Mouse (Mus musculus) liver, embryonic 11.5 days (tissue): ENCODE measurements around the gene Snap23. TPM values are rescaled to one million over a fixed set of nuclear protein-coding genes. Genes with fewer than 3 reads are reported as not detected.
"Not testable (repeated sequence)": the region's sequence is repeated elsewhere in the genome, so short reads cannot be mapped to it uniquely, and the experiment has no call there.

Experiments used
- ATAC-seq: fragments of 200-750 bp; cut with Nextera tagmentation; replicated peaks from 2 replicates; pipeline ENCODE4 v1.8.0; 2017; ENCODE audit warnings: moderate number of reproducible peaks, mild to moderate bottlenecking, moderate TSS enrichment, moderate library complexity; ENCODE audit not compliant: low FRiP score
- DNase-seq: peaks from one replicate; pipeline ENCODE4 v3.0.0-alpha.2; 2017; ENCODE audit warnings: low spot score
- H3K27ac ChIP-seq: fragments of 300-500 bp; sonication (generic); 2 replicates; pipeline ENCODE4 v1.5.1; 2014; ENCODE audit warnings: mild to moderate bottlenecking, low read depth, low read length, control low read depth
- H3K27me3 ChIP-seq: fragments of 300-500 bp; sonication (generic); replicated peaks from 2 replicates; pipeline ENCODE4 v1.6.1; 2014; ENCODE audit warnings: low read length, mixed read lengths; ENCODE audit not compliant: control insufficient read depth, insufficient read depth
- H3K36me3 ChIP-seq: fragments of 300-500 bp; sonication (generic); 2 replicates; pipeline ENCODE4 v1.6.1; 2014; ENCODE audit warnings: mild to moderate bottlenecking, low read length, moderate library complexity, mixed read lengths; ENCODE audit not compliant: control insufficient read depth, insufficient read depth
- H3K4me1 ChIP-seq: fragments of 300-500 bp; sonication (generic); replicated peaks from 2 replicates; pipeline ENCODE4 v1.6.1; 2014; ENCODE audit warnings: low read length, mixed read lengths; ENCODE audit not compliant: control insufficient read depth, insufficient read depth
- H3K4me2 ChIP-seq: fragments of 300-500 bp; sonication (generic); 2 replicates; pipeline ENCODE4 v1.6.1; 2014; ENCODE audit warnings: mild to moderate bottlenecking, control low read depth, moderate library complexity
- H3K4me3 ChIP-seq: fragments of 300-500 bp; sonication (generic); 2 replicates; pipeline ENCODE4 v1.5.1; 2014; ENCODE audit warnings: low read depth, low read length, control low read depth
- H3K9ac ChIP-seq: fragments of 300-500 bp; sonication (generic); 2 replicates; pipeline ENCODE4 v1.6.1; 2014; ENCODE audit warnings: low read depth, low read length, control low read depth
- H3K9me3 ChIP-seq: fragments of 300-500 bp; sonication (generic); 2 replicates; pipeline ENCODE4 v1.6.1; 2016; ENCODE audit warnings: low read length, inconsistent platforms, mixed read lengths; ENCODE audit not compliant: control insufficient read depth
- WGBS: fragments of 180-500 bp; shearing (Covaris S2); extraction: QIAGEN DNeasy Blood & Tissue Kit; methylation state at CpG from one replicate; pipeline ENCODE4 v1.1.7; 2014; 5-methylcytosine and 5-hydroxymethylcytosine counted together
- polyA plus RNA-seq: library from polyadenylated mRNA; unstranded; fragments of >200 nt; fragmentation: Nextera tagmentation; extraction: Ambion mirVana; gene quantifications from 2 replicates; pipeline ENCODE4 v1.2.1, GENCODE M21; 2014

The Snap23 gene
- polyA plus RNA-seq, 1 experiment from 2014 or later, result 74.2 TPM

GRCm38 (mm10) chr2:120556868-120557267, 10.6 kb upstream of the Snap23 start:
- Histone ChIP-seq H3K4me3 (no peak overlapping the region), H3K9me3 (no peaks in the 10 kb centered on the region), H3K4me2 (no peak overlapping the region), H3K27ac (no peak overlapping the region), H3K27me3 (no peaks in the 10 kb centered on the region), H3K36me3 (peaks cover 11% of the 10 kb centered on the region; the same call in 1 of the 2 replicates), H3K4me1 (no peaks in the 10 kb centered on the region), H3K9ac (no peak overlapping the region)
- ATAC-seq (no peak), DNase-seq (no peak)
- WGBS, result 79% methylated on average over 3 of the region's 3 CpGs

- Histone ChIP-seq H3K9ac (no peak overlapping the region), H3K27me3 (no peaks in the 10 kb centered on the region), H3K4me3 (no peak overlapping the region), H3K4me1 (peaks cover under 1% of the 10 kb centered on the region; the same call in 1 of the 2 replicates), H3K36me3 (peaks cover 6% of the 10 kb centered on the region; the same call in 1 of the 2 replicates), H3K27ac (no peak overlapping the region), H3K4me2 (no peak overlapping the region), H3K9me3 (no peaks in the 10 kb centered on the region)
- DNase-seq (no peak), ATAC-seq (no peak)
- WGBS, result 62% methylated on average over 3 of the region's 3 CpGs
These were observed 8.7 kb upstream of the Snap23 start for GRCm38 (mm10) chr2:120558813-120559212.

- no peaks in the 10 kb centered on the region for H3K27me3 ChIP-seq
- no peaks in the 10 kb centered on the region for H3K36me3 ChIP-seq
- H3K9ac ChIP-seq, result no peak overlapping the region
- no peak overlapping the region for H3K4me3 ChIP-seq
- no peak for DNase-seq
- H3K4me1 ChIP-seq, result peaks cover 12% of the 10 kb centered on the region
- H3K4me2 ChIP-seq, result peak overlapping the region; percentile 88; the same call in 1 of the 2 replicates
- H3K9me3 ChIP-seq, result no peaks in the 10 kb centered on the region
- ATAC-seq, result no peak
- WGBS, result 80% methylated on average over 1 of the region's 1 CpGs
- H3K27ac ChIP-seq, result no peak overlapping the region
These were observed 5.9 kb upstream of the Snap23 start for GRCm38 (mm10) chr2:120561524-120561923.

- peak overlapping the region; percentile 88 for H3K4me2 ChIP-seq
- H3K36me3 ChIP-seq, result no peaks in the 10 kb centered on the region
- H3K4me1 ChIP-seq, result peaks cover 12% of the 10 kb centered on the region
- no peaks in the 10 kb centered on the region for H3K27me3 ChIP-seq
- H3K4me3 ChIP-seq, result peak overlapping the region; percentile 91
- WGBS, result 13% methylated on average over 9 of the region's 9 CpGs
- ATAC-seq, result no peak
- H3K9me3 ChIP-seq, result no peaks in the 10 kb centered on the region
- H3K9ac ChIP-seq, result peak overlapping the region; percentile 97
- peak overlapping the region; percentile 80 for H3K27ac ChIP-seq
- no peak for DNase-seq
These were observed 4.6 kb upstream of the Snap23 start for GRCm38 (mm10) chr2:120562859-120563234.

GRCm38 (mm10) chr2:120563235-120563990, 4.1 kb upstream of the Snap23 start, which contains the start of gene Zfp106:
Gene Zfp106 (minus strand): TSS chr2:120563843.
- peak; percentile 77 for ATAC-seq
- peak; percentile 81 for DNase-seq
- no peaks in the 10 kb centered on the region for H3K9me3 ChIP-seq
- peak within 1 kb of the TSS; percentile 97 for H3K9ac ChIP-seq
- H3K4me2 ChIP-seq, result peak within 1 kb of the TSS; percentile 88
- H3K4me1 ChIP-seq, result peaks cover 12% of the 10 kb centered on the region
- peak within 1 kb of the TSS; percentile 80 for H3K27ac ChIP-seq
- WGBS, result under 1% methylated on average over 50 of the region's 50 CpGs
- no peaks in the 10 kb centered on the region for H3K36me3 ChIP-seq
- peak within 1 kb of the TSS; percentile 91 for H3K4me3 ChIP-seq
- no peaks in the 10 kb centered on the region for H3K27me3 ChIP-seq

GRCm38 (mm10) chr2:120564548-120565188, 2.8 kb upstream of the Snap23 start:
- H3K9ac ChIP-seq, H3K27me3 ChIP-seq, H3K4me3 ChIP-seq, H3K9me3 ChIP-seq, H3K36me3 ChIP-seq, ATAC-seq, DNase-seq: not testable (repeated sequence)
- H3K4me2 ChIP-seq, result peak overlapping the region; percentile 19; the same call in 1 of the 2 replicates
- H3K27ac ChIP-seq, result peak overlapping the region; percentile 79
- WGBS, result 63% methylated on average over 4 of the region's 4 CpGs
- H3K4me1 ChIP-seq, result peaks cover 15% of the 10 kb centered on the region

GRCm38 (mm10) chr2:120565363-120565762, 2.1 kb upstream of the Snap23 start:
- H3K9me3 ChIP-seq, result no peaks in the 10 kb centered on the region
- no peaks in the 10 kb centered on the region for H3K36me3 ChIP-seq
- H3K4me1 ChIP-seq, result peaks cover 15% of the 10 kb centered on the region
- no peak overlapping the region for H3K9ac ChIP-seq
- DNase-seq (no peak), ATAC-seq (0 out of 2 replicates have a peak, but pooled peaks have one; percentile 29)
- H3K4me3 ChIP-seq, result no peak overlapping the region
- peak overlapping the region; percentile 79 for H3K27ac ChIP-seq
- WGBS, result 33% methylated on average over 2 of the region's 2 CpGs
- no peaks in the 10 kb centered on the region for H3K27me3 ChIP-seq
- H3K4me2 ChIP-seq, result peak overlapping the region; percentile 46

- ATAC-seq (peak; percentile 41), DNase-seq (no peak)
- H3K9ac ChIP-seq, result peak overlapping the region; percentile 73
- WGBS, result 1% methylated on average over 22 of the region's 22 CpGs
- no peaks in the 10 kb centered on the region for H3K9me3 ChIP-seq
- H3K36me3 ChIP-seq, result no peaks in the 10 kb centered on the region
- peak overlapping the region; percentile 65 for H3K4me3 ChIP-seq
- peak overlapping the region; percentile 77 for H3K4me2 ChIP-seq
- H3K4me1 ChIP-seq, result peaks cover 18% of the 10 kb centered on the region
- H3K27ac ChIP-seq, result peak overlapping the region; percentile 79
- no peaks in the 10 kb centered on the region for H3K27me3 ChIP-seq
These were observed 388 bp downstream of the Snap23 start for GRCm38 (mm10) chr2:120567798-120568320.
